Mouse (Mus musculus) lung, postnatal 4 days (tissue): ENCODE measurements around the gene Pik3r1.

ENCODE experiments used
- DNase-seq, 2 experiments: peaks; one replicate each; pipeline ENCODE4 v3.0.0; 2021

Pik3r1 gene

GRCm38 (mm10) chr13:101735364-101736120 is 32.5 kb downstream of the Pik3r1 start:
- DNase-seq = no peak

DNA sequence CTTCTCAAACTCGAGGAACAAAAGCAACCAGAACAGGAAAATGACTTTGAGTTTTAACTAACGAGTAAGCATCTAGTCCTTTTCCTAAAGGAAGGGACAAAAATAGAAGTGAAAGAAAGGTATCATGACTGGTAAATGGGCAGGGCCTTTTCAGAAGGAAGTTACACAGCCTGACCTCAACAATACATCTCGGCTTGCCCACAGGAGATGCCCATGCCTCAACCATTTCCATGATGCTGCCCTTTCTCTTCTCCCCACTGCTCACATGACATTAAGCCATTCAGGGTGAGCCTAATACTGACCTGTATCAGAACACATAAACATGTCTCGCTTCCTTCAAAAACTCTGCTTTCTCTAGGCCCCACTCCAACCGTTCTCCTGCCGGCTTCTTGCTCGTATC is 33.8 kb downstream of the Pik3r1 start:
- no peak for DNase-seq

- no peak for DNase-seq
Measured at GRCm38 (mm10) chr13:101732675-101733074, 35.3 kb downstream of the Pik3r1 start.

DNA sequence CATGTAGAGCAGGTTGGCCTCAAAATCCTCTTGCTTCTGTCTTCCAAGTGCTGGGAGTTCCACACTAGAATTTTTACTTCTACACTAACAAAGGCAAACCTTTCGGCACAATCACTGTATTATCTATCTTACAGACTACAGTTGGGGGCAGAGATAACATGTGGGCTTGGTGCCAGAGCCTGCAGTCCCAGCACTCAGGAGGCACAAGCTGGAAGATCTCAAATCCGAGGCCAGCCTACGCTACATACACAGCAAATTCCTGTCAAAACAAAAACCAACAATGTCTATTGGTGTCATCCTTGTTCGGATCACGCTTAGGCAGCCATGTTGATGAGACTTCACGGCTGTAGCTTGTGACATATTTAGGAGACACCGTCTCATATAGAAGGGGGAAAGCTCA is 36.2 kb downstream of the Pik3r1 start:
- peak in 1 of 2 experiments; percentile 44 for DNase-seq

- DNase-seq = no peak
Measured at GRCm38 (mm10) chr13:101730351-101730750, 37.7 kb downstream of the Pik3r1 start.

GRCm38 (mm10) chr13:101729248-101730055 is 38.6 kb downstream of the Pik3r1 start:
- no peak for DNase-seq

- peak; percentile 50 to 53 for DNase-seq
Measured at GRCm38 (mm10) chr13:101728816-101729215, 39.2 kb downstream of the Pik3r1 start.

- no peak for DNase-seq
Measured at GRCm38 (mm10) chr13:101728300-101728699, 39.7 kb downstream of the Pik3r1 start.

DNA sequence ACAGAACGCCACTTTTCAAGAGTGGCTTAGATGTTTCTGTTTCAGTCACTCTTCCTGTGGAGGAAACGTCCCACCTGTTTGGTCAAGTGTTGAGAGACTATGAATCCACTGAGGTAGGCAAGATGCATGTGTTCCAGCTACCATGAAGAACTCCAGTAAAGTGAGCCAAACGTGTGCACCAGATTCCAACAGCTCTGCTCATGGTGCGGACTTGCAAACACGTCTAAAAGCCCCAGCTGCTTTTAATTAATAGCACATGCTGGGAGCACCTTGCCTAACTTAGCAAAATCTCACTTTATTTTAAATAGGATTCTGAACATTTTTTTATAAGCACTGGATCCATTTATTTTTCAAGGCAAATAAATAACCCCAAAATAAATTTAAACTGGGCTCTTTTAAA is 40.2 kb downstream of the Pik3r1 start:
- DNase-seq = no peak

GRCm38 (mm10) chr13:101726922-101727321 is 41.1 kb downstream of the Pik3r1 start:
- no peak for DNase-seq

DNA sequence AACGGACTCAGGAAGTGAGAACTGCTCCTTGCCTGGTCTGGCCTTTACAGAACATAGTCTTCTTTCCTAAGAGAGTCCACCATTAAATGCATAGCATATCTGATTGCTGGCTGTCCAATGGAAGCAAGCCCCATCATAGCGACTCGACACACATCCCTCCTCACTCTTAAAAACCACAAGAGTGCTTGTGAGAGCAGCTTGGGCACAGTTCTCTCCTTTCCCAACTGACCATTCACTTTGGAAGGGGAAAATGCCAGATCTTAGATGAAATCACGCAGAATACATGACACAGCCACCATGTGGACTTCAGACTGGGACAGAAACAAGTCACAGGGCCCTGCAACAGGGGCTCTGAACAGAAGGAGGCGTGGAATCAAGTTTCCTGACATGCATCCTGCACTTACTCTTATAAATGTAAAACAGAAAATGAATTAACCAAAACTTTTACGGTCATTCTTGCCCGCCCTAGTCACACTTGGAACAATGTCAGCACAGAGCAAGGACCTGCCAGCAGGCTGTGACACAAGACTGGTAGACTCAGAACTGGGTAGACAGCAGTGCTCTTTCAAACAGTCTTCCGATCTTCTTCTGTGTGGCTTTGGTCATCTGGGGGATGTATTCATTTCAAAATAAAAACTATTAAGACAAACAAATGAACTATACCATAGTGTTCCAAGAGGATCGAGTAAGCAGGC is 46.0 kb downstream of the Pik3r1 start:
- no peak for DNase-seq

- no peak for DNase-seq
Measured at GRCm38 (mm10) chr13:101721154-101721553, 46.9 kb downstream of the Pik3r1 start.

GRCm38 (mm10) chr13:101719312-101719870 is 48.6 kb downstream of the Pik3r1 start:
- DNase-seq = peak; percentile 86

DNA sequence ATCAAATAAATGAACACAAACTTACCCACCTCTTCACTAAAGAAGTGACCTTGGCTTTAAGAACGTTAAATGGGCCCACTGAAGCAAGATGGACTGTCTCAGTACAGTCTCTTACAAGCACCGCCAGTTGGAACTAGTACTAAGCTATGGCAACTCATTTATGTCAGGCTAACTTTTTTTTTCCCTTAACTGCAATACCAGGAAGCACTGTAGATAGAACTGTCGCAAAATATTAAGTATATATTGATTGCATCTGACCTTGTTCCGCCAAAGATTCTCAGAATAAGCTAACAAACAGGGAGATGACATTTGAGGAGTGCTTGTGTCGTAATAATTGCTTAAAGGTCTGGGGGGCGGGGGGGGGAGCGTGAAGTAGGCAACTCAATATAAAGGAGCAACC is 49.3 kb downstream of the Pik3r1 start:
- DNase-seq = no peak

GRCm38 (mm10) chr13:101717836-101718235 is 50.2 kb downstream of the Pik3r1 start:
- DNase-seq = peak in 1 of 2 experiments; percentile 29

- DNase-seq = no peak
Measured at GRCm38 (mm10) chr13:101713429-101714088, 54.5 kb downstream of the Pik3r1 start.

DNA sequence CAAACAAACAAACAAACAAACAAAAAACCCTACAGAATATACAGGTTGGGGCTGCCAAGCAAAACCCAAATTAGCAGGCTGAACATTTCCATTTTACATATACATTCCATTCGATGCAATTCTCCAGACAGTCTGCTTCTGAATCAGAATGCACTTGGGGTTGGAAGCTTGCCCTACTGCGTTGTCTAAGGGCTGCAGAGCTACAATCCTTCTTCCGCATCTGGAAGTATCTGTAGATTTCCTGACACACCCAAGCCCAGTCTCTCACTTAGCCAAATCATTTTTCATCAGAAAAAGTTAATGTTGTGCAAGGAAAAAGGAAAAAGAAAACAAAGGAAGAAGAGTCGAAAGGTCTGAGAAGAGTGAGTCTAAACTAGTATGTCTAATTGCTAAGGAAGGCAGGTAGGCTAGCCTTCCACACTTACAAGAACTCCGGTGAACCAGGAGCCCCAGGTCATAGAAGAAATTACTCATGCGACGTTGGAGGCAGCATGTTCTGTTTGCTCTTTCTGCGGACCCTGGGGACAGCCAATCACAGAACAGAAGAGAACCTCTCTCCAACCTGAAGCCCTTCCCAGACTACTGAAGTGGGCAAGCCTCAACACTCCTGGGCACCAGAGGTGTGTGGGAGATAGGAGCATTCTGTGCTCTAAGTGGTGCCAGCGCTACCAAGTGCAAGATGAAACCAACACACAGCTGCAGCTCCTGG is 55.1 kb downstream of the Pik3r1 start:
- no peak for DNase-seq

DNA sequence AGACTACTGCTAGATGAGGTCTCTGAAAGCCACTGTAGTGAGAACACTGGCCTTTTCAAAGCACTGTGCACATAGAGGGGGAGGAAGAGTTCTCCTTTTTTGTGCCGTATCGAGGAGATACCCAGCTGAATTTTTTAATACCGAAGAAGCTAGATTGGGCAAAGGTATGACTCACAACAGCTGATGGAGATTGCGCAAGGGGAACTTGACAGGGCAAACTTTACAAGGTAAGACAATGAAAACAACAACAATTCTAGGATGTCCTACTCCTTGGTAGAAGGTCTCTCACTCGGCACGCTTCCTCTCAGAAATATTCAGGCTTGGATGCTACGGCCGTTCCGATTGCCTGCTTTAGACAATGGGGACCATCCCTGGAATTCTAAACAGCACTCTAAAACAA is 55.9 kb downstream of the Pik3r1 start:
- DNase-seq = no peak

- DNase-seq = no peak
Measured at GRCm38 (mm10) chr13:101711301-101711700, 56.7 kb downstream of the Pik3r1 start.

DNA sequence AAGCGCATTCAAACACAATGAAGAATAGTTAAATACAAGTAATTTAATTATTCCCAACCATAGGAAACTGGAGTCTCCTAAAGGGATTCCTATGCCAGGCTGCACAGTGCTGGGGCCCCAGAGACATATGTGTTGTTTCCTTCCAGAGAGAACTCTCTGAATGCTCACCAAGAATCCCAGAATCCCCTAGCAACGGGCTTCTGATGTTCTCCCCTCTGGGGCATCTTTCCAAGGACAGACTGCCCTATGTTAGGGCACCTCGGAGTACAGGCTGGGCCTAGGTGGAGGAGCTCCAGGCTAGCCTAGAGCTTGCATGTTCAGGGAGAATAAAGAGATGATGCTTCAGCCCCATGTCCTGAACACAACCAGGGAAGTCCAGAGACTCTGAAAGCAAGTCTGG is 58.2 kb downstream of the Pik3r1 start:
- DNase-seq = no peak

- DNase-seq = no peak
Measured at GRCm38 (mm10) chr13:101707226-101707625, 60.8 kb downstream of the Pik3r1 start.

- no peak for DNase-seq
Measured at GRCm38 (mm10) chr13:101706426-101706825, 61.6 kb downstream of the Pik3r1 start.
